Mouse (Mus musculus): ENCODE results near the gene Gm6614. TPM values are rescaled to one million over a fixed set of nuclear protein-coding genes. Genes with fewer than 3 reads are reported as not detected.
"Not testable (repeated sequence)": the region's sequence is repeated elsewhere in the genome, so short reads cannot be mapped to it uniquely, and the experiment has no call there.

Gene Gm6614
- not detected in 2 replicates for polyA plus RNA-seq (2014; fragmentation: Nextera tagmentation; extraction: Ambion mirVana)

GRCm38 (mm10) chr6:142011364-142011955 lies at the start of gene Gm6614:
TSS of gene Gm6614 (minus strand) at chr6:142011414.
- Histone ChIP-seq H3K27ac (no peak within 1 kb of the TSS), H3K9ac (no peak within 1 kb of the TSS), H3K4me3 (replicated peaks; ENCODE audit: low read length) (no peak within 1 kb of the TSS), H3K4me2 (replicated peaks) (no peak within 1 kb of the TSS), H3K27me3 (ENCODE audit: control insufficient read depth, insufficient read depth, low read length) (no peaks in the 10 kb centered on the region), H3K4me1 (replicated peaks; ENCODE audit: control insufficient read depth, insufficient read depth, low read length) (no peaks in the 10 kb centered on the region), H3K36me3 (replicated peaks; ENCODE audit: control insufficient read depth, insufficient read depth) (no peaks in the 10 kb centered on the region), H3K9me3 (ENCODE audit: control insufficient read depth, low read length) (no peaks in the 10 kb centered on the region)
- WGBS: 93% methylated on average over 4 of the region's 4 CpGs
- ATAC-seq (ENCODE audit: low FRiP score) (no peak), DNase-seq (ENCODE audit: low spot score) (no peak)

- H3K4me3 ChIP-seq (replicated peaks; ENCODE audit: low read length); H3K9ac ChIP-seq; H3K4me2 ChIP-seq (replicated peaks); ATAC-seq (ENCODE audit: low FRiP score); H3K27me3 ChIP-seq (ENCODE audit: control insufficient read depth, insufficient read depth, low read length); H3K4me1 ChIP-seq (replicated peaks; ENCODE audit: control insufficient read depth, insufficient read depth, low read length); DNase-seq (ENCODE audit: low spot score); H3K9me3 ChIP-seq (ENCODE audit: control insufficient read depth, low read length); H3K27ac ChIP-seq; H3K36me3 ChIP-seq (replicated peaks; ENCODE audit: control insufficient read depth, insufficient read depth): not testable (repeated sequence)
- 90% methylated on average over 3 of the region's 3 CpGs for WGBS
Observed at GRCm38 (mm10) chr6:142058281-142058680, 47.1 kb upstream of the Gm6614 start.

GRCm38 (mm10) chr6:142047689-142048088 lies 36.5 kb upstream of the Gm6614 start:
- Histone ChIP-seq H3K4me2 (replicated peaks) (no peak overlapping the region), H3K9ac (no peak overlapping the region), H3K27me3 (ENCODE audit: control insufficient read depth, insufficient read depth, low read length) (no peaks in the 10 kb centered on the region), H3K4me1 (replicated peaks; ENCODE audit: control insufficient read depth, insufficient read depth, low read length) (no peaks in the 10 kb centered on the region), H3K9me3 (ENCODE audit: control insufficient read depth, low read length) (no peaks in the 10 kb centered on the region), H3K27ac (no peak overlapping the region), H3K36me3 (replicated peaks; ENCODE audit: control insufficient read depth, insufficient read depth) (no peaks in the 10 kb centered on the region), H3K4me3 (replicated peaks; ENCODE audit: low read length) (no peak overlapping the region)
- WGBS: 66% methylated on average over 1 of the region's 1 CpGs
- DNase-seq (ENCODE audit: low spot score) (no peak), ATAC-seq (ENCODE audit: low FRiP score) (no peak)

GRCm38 (mm10) chr6:142045746-142046145 lies 34.5 kb upstream of the Gm6614 start:
- H3K27ac ChIP-seq: no peak overlapping the region
- no peak overlapping the region for H3K4me2 ChIP-seq (replicated peaks)
- WGBS: 83% methylated on average over 2 of the region's 2 CpGs
- H3K4me3 ChIP-seq (replicated peaks; ENCODE audit: low read length): no peak overlapping the region
- no peaks in the 10 kb centered on the region for H3K36me3 ChIP-seq (replicated peaks; ENCODE audit: control insufficient read depth, insufficient read depth)
- no peaks in the 10 kb centered on the region for H3K4me1 ChIP-seq (replicated peaks; ENCODE audit: control insufficient read depth, insufficient read depth, low read length)
- no peak for ATAC-seq (ENCODE audit: low FRiP score)
- no peaks in the 10 kb centered on the region for H3K27me3 ChIP-seq (ENCODE audit: control insufficient read depth, insufficient read depth, low read length)
- no peak for DNase-seq (ENCODE audit: low spot score)
- H3K9me3 ChIP-seq (ENCODE audit: control insufficient read depth, low read length): no peaks in the 10 kb centered on the region
- no peak overlapping the region for H3K9ac ChIP-seq

- Histone ChIP-seq H3K4me3 (replicated peaks; ENCODE audit: low read length) (no peak overlapping the region), H3K4me2 (replicated peaks) (no peak overlapping the region), H3K27me3 (ENCODE audit: control insufficient read depth, insufficient read depth, low read length) (no peaks in the 10 kb centered on the region), H3K27ac (no peak overlapping the region), H3K4me1 (replicated peaks; ENCODE audit: control insufficient read depth, insufficient read depth, low read length) (no peaks in the 10 kb centered on the region), H3K9ac (no peak overlapping the region), H3K9me3 (ENCODE audit: control insufficient read depth, low read length) (no peaks in the 10 kb centered on the region), H3K36me3 (replicated peaks; ENCODE audit: control insufficient read depth, insufficient read depth) (no peaks in the 10 kb centered on the region)
- ATAC-seq (ENCODE audit: low FRiP score) (no peak), DNase-seq (ENCODE audit: low spot score) (no peak)
- 96% methylated on average over 3 of the region's 3 CpGs for WGBS
Observed at GRCm38 (mm10) chr6:142041896-142042295, 30.7 kb upstream of the Gm6614 start.

GRCm38 (mm10) chr6:142040306-142041175 lies 29.3 kb upstream of the Gm6614 start:
- no peaks in the 10 kb centered on the region for H3K27me3 ChIP-seq (ENCODE audit: control insufficient read depth, insufficient read depth, low read length)
- H3K27ac ChIP-seq: no peak overlapping the region
- no peaks in the 10 kb centered on the region for H3K36me3 ChIP-seq (replicated peaks; ENCODE audit: control insufficient read depth, insufficient read depth)
- H3K4me1 ChIP-seq (replicated peaks; ENCODE audit: control insufficient read depth, insufficient read depth, low read length): no peaks in the 10 kb centered on the region
- ATAC-seq (ENCODE audit: low FRiP score) (peak; percentile 68), DNase-seq (ENCODE audit: low spot score) (peak; percentile 60)
- no peak overlapping the region for H3K4me3 ChIP-seq (replicated peaks; ENCODE audit: low read length)
- 44% methylated on average over 16 of the region's 16 CpGs for WGBS
- no peaks in the 10 kb centered on the region for H3K9me3 ChIP-seq (ENCODE audit: control insufficient read depth, low read length)
- H3K9ac ChIP-seq: no peak overlapping the region
- H3K4me2 ChIP-seq (replicated peaks): no peak overlapping the region

- Histone ChIP-seq H3K27me3 (ENCODE audit: control insufficient read depth, insufficient read depth, low read length) (no peaks in the 10 kb centered on the region), H3K4me1 (replicated peaks; ENCODE audit: control insufficient read depth, insufficient read depth, low read length) (no peaks in the 10 kb centered on the region), H3K4me2 (replicated peaks) (no peak overlapping the region), H3K36me3 (replicated peaks; ENCODE audit: control insufficient read depth, insufficient read depth) (no peaks in the 10 kb centered on the region), H3K9ac (no peak overlapping the region), H3K4me3 (replicated peaks; ENCODE audit: low read length) (no peak overlapping the region), H3K27ac (no peak overlapping the region), H3K9me3 (ENCODE audit: control insufficient read depth, low read length) (no peaks in the 10 kb centered on the region)
- WGBS: 84% methylated on average over 2 of the region's 2 CpGs
- DNase-seq (ENCODE audit: low spot score) (no peak), ATAC-seq (ENCODE audit: low FRiP score) (no peak)
Observed at GRCm38 (mm10) chr6:142035771-142036170, 24.6 kb upstream of the Gm6614 start.

GRCm38 (mm10) chr6:142021671-142022070 lies 10.5 kb upstream of the Gm6614 start:
- Histone ChIP-seq H3K36me3 (replicated peaks; ENCODE audit: control insufficient read depth, insufficient read depth) (no peaks in the 10 kb centered on the region), H3K4me3 (replicated peaks; ENCODE audit: low read length) (no peak overlapping the region), H3K9me3 (ENCODE audit: control insufficient read depth, low read length) (no peaks in the 10 kb centered on the region), H3K27me3 (ENCODE audit: control insufficient read depth, insufficient read depth, low read length) (no peaks in the 10 kb centered on the region), H3K4me1 (replicated peaks; ENCODE audit: control insufficient read depth, insufficient read depth, low read length) (no peaks in the 10 kb centered on the region), H3K9ac (no peak overlapping the region), H3K27ac (no peak overlapping the region), H3K4me2 (replicated peaks) (no peak overlapping the region)
- no peak for DNase-seq (ENCODE audit: low spot score)
- ATAC-seq (ENCODE audit: low FRiP score): no peak
- WGBS: 84% methylated on average over 3 of the region's 3 CpGs

- Histone ChIP-seq H3K27me3 (ENCODE audit: control insufficient read depth, insufficient read depth, low read length) (no peaks in the 10 kb centered on the region), H3K4me3 (replicated peaks; ENCODE audit: low read length) (no peak overlapping the region), H3K9ac (no peak overlapping the region), H3K27ac (no peak overlapping the region), H3K36me3 (replicated peaks; ENCODE audit: control insufficient read depth, insufficient read depth) (no peaks in the 10 kb centered on the region), H3K4me1 (replicated peaks; ENCODE audit: control insufficient read depth, insufficient read depth, low read length) (no peaks in the 10 kb centered on the region), H3K4me2 (replicated peaks) (no peak overlapping the region), H3K9me3 (ENCODE audit: control insufficient read depth, low read length) (no peaks in the 10 kb centered on the region)
- ATAC-seq (ENCODE audit: low FRiP score) (no peak), DNase-seq (ENCODE audit: low spot score) (no peak)
- 99% methylated on average over 6 of the region's 6 CpGs for WGBS
Observed at GRCm38 (mm10) chr6:141986772-141987171, 24.4 kb downstream of the Gm6614 start.
